Mouse (Mus musculus) heart, adult 11 months (tissue): ENCODE measurements around the gene Olfml2a.

Source experiments
- DNase-seq: peaks from one replicate; pipeline ENCODE4 v3.0.0; 2022

The Olfml2a gene

GRCm38 (mm10) chr2:38987371-38987770 is 55.6 kb downstream of the Olfml2a start:
- DNase-seq, result no peak

GRCm38 (mm10) chr2:38987803-38988510 is 56.2 kb downstream of the Olfml2a start:
- DNase-seq, result peak; percentile 89

- DNase-seq, result no peak
Measured at GRCm38 (mm10) chr2:38988929-38989328, 57.2 kb downstream of the Olfml2a start.

GRCm38 (mm10) chr2:38992004-38992403 is 60.2 kb downstream of the Olfml2a start:
- DNase-seq, result no peak

GRCm38 (mm10) chr2:38992452-38992851 is 60.7 kb downstream of the Olfml2a start:
- DNase-seq, result no peak

- peak; percentile 99 for DNase-seq
Measured at GRCm38 (mm10) chr2:38997386-38998374, 65.9 kb downstream of the Olfml2a start, which contains the start of gene Wdr38. Gene Wdr38 (plus strand): TSS chr2:38997476.

- DNase-seq, result no peak
Measured at GRCm38 (mm10) chr2:38999381-38999780, 67.6 kb downstream of the Olfml2a start.

- DNase-seq, result peak; percentile 89
Measured at GRCm38 (mm10) chr2:38999910-39000586, 68.3 kb downstream of the Olfml2a start.

DNA sequence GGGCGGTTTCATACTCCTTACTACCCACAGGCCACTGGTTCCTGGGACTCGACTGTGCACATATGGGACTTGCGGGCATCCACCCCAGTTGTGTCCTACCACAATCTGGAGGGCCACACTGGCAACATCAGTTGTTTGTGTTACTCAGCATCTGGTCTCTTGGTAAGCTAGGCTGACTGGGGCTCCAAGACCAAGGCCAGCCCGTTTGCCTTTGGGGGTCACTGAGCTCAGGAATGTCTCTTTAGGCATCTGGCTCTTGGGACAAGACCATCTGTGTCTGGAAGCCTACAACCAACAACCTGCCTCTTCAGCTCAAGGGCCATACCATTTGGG is 68.8 kb downstream of the Olfml2a start:
- peak; percentile 86 for DNase-seq

DNA sequence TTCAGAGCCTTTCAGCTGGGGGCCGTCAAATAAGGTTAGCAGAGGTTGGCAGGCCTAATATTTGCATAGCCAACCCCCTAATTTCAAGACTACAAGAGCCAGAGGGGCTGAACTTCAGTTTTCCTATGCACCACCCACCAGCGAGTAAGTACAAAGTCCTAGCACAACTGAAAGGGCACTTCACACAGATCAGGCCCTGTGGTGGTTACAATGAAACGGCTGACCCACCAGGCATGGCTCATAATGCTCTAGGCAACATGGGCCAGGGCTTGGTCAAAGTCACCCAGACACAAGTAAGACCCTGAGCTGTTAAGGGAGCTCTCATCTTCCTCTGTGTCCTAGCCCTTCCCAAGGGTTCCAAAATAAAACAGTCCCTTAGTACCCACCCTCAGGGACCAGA is 70.1 kb downstream of the Olfml2a start:
- DNase-seq, result peak; percentile 79

- no peak for DNase-seq
Measured at GRCm38 (mm10) chr2:39003106-39003505, 71.3 kb downstream of the Olfml2a start.

GRCm38 (mm10) chr2:39003512-39003911 is 71.7 kb downstream of the Olfml2a start:
- peak; percentile 78 for DNase-seq

GRCm38 (mm10) chr2:39004372-39004771 is 72.6 kb downstream of the Olfml2a start:
- DNase-seq, result no peak

GRCm38 (mm10) chr2:39004880-39005435 is 73.2 kb downstream of the Olfml2a start, which contains the start of gene Arpc5l:
Gene Arpc5l (plus strand): TSS chr2:39005348.
- peak; percentile 99 for DNase-seq

- DNase-seq, result peak; percentile 77
Measured at GRCm38 (mm10) chr2:39005574-39006079, 73.8 kb downstream of the Olfml2a start, which contains the start of gene Rpl35. Gene Rpl35 (minus strand): TSS chr2:39005624.

DNA sequence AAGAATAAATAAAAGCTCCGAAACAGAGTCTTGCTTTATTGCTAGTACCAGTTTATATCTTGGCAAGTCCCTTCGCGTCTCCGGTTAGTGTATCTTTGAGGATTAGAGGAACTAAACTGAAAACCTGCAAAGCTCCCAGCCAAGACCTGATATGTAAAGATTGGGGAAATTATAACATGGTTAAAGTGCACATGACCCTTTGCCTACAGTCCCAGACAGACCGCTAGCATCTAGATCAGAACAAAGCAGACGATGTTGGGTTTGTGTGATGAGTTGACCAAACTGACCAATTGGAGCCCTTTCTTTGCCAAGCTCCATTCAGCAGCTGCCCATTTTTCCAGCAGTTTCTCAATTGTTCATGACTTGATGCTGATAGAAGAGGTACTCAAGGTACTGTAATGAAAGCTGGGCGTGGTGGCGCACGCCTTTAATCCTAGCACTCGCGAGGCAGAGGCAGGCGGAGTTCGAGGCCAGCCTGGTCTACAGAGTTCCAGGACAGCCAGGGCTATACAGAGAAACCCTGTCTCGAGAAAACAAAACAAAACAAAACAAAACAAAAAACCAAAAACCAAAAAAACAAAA is 74.5 kb downstream of the Olfml2a start:
- peak; percentile 90 for DNase-seq

- peak; percentile 99 for DNase-seq
Measured at GRCm38 (mm10) chr2:39007865-39008264, 76.1 kb downstream of the Olfml2a start.

GRCm38 (mm10) chr2:39008350-39008851 is 76.6 kb downstream of the Olfml2a start:
- no peak for DNase-seq

GRCm38 (mm10) chr2:39008954-39009365 is 77.2 kb downstream of the Olfml2a start:
- peak; percentile 93 for DNase-seq

- DNase-seq, result peak; percentile 87
Measured at GRCm38 (mm10) chr2:39010144-39010543, 78.4 kb downstream of the Olfml2a start.

DNA sequence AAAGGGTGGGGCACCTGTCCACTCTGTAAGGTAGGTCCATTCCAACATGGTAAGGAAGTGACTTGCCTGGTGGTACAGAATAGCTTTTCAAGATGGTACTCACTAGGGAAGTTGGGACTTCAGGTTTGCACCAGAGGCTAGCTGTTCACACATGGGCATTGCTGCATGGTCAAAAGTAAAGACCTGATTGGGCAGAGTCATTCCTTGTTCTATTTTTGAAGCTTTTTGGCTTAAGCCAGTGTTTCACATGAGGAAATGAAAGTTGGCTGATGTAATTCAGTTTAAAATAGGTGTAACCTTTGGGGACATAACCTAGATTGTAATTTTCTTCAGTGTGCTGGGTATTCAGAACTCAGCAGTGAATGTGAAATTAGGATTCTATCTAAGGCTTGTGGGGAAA is 79.5 kb downstream of the Olfml2a start:
- DNase-seq, result peak; percentile 94

DNA sequence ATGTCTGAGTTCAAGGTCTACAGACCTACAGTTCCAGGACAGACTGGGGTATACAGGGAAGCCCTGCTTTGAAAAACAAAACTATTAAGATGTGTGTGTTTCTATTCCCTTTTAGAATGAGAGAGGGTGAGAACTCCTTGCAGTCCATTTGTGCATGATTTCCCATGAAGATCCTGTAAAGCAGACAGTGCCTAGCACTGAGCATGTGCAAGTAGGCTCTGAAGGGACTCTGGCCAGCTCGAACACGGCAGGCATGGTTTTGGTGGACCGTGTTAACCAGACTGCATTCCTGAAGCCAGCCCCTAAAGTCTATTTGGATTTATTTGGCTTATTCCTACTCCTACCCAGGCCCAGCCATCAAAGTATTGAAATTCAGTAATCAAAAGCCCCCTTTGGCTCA is 80.2 kb downstream of the Olfml2a start:
- DNase-seq, result peak; percentile 83
